Mouse (Mus musculus) midbrain, embryonic 12.5 days (tissue): ENCODE measurements around the gene Tfpt. TPM values are rescaled to one million over a fixed set of nuclear protein-coding genes. Genes with fewer than 3 reads are reported as not detected.
A peak's percentile ranks its signal among the peaks of the same experiment; 100 is the strongest.

ENCODE experiments used
- ATAC-seq: fragments of 200-750 bp; cut with Nextera tagmentation; 2 replicates; pipeline ENCODE4 v1.8.0; 2017; ENCODE audit warnings: low read depth, moderate TSS enrichment, moderate library complexity; ENCODE audit not compliant: low FRiP score
- H3K27ac ChIP-seq: fragments of 300-500 bp; sonication (generic); replicated peaks from 2 replicates; pipeline ENCODE4 v1.5.1; 2016; ENCODE audit warnings: mild to moderate bottlenecking
- H3K27me3 ChIP-seq: fragments of 300-500 bp; sonication (generic); 2 replicates; pipeline ENCODE4 v1.6.1; 2016; ENCODE audit warnings: mild to moderate bottlenecking
- H3K36me3 ChIP-seq: fragments of 300-500 bp; sonication (generic); 2 replicates; pipeline ENCODE4 v1.6.1; 2016
- H3K4me1 ChIP-seq: fragments of 300-500 bp; sonication (generic); 2 replicates; pipeline ENCODE4 v1.6.1; 2016
- H3K4me2 ChIP-seq: fragments of 300-500 bp; sonication (generic); replicated peaks from 2 replicates; pipeline ENCODE4 v1.6.1; 2016; ENCODE audit warnings: mild to moderate bottlenecking, moderate library complexity
- H3K4me3 ChIP-seq: fragments of 300-500 bp; sonication (generic); 2 replicates; pipeline ENCODE4 v1.5.1; 2016; ENCODE audit warnings: mild to moderate bottlenecking
- H3K9ac ChIP-seq: fragments of 300-500 bp; sonication (generic); replicated peaks from 2 replicates; pipeline ENCODE4 v1.6.1; 2016; ENCODE audit warnings: mild to moderate bottlenecking, moderate library complexity
- H3K9me3 ChIP-seq: fragments of 300-500 bp; sonication (generic); 2 replicates; pipeline ENCODE4 v1.6.1; 2016; ENCODE audit warnings: mild to moderate bottlenecking
- WGBS: fragments of 180-500 bp; shearing (Covaris S2); methylation state at CpG from one replicate; pipeline ENCODE4 v1.1.7; 2016; 5-methylcytosine and 5-hydroxymethylcytosine counted together
- polyA plus RNA-seq: library from polyadenylated mRNA; unstranded; fragments of >200 nt; fragmentation: Nextera tagmentation; extraction: Ambion mirVana; gene quantifications from 2 replicates; pipeline ENCODE4 v1.2.1, GENCODE M21; 2016

Gene Tfpt
- polyA plus RNA-seq, 1 experiment from 2014 or later, result 37.1 TPM

DNA sequence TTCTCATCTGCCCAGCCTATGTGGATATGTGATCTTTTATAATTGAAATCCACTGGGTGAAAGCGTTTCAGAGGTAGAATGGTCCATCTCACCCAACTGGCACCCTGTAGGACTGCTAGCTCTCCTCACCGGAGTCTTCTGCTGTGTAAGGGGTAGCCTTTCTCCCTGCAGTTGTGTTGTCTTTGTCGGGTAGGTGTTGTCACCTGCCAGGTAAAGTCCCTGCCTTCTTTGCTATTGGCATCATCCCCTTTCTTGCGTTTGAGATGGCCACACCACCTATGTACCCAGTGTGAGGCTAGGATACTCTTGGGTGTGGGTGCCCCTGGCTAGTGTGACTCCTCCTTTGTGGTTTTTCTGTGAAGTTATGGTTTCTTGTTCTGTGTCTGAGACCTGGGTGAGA, 16.9 kb upstream of the Tfpt start:
- 67% methylated on average over 4 of the region's 4 CpGs for WGBS
- peak overlapping the region; percentile 83 for H3K4me2 ChIP-seq
- 0 out of 2 replicates have a peak, but pooled peaks cover 5% of the 10 kb centered on the region for H3K27me3 ChIP-seq
- H3K9me3 ChIP-seq, result no peaks in the 10 kb centered on the region
- no peak overlapping the region for H3K27ac ChIP-seq
- H3K9ac ChIP-seq, result peak overlapping the region; percentile 100
- ATAC-seq, result no peak
- H3K36me3 ChIP-seq, result peaks cover 20% of the 10 kb centered on the region
- H3K4me1 ChIP-seq, result peaks cover 37% of the 10 kb centered on the region
- H3K4me3 ChIP-seq, result peak overlapping the region; percentile 99

GRCm38 (mm10) chr7:3646188-3646587, 16.5 kb upstream of the Tfpt start:
- peak overlapping the region; percentile 100 for H3K9ac ChIP-seq
- 0 out of 2 replicates have a peak overlapping the region, but pooled peaks have one; percentile 96 for H3K27ac ChIP-seq
- no peaks in the 10 kb centered on the region for H3K9me3 ChIP-seq
- peaks cover 20% of the 10 kb centered on the region for H3K36me3 ChIP-seq
- 17% methylated on average over 9 of the region's 9 CpGs for WGBS
- ATAC-seq, result no peak
- H3K27me3 ChIP-seq, result 0 out of 2 replicates have a peak, but pooled peaks cover 5% of the 10 kb centered on the region
- H3K4me2 ChIP-seq, result peak overlapping the region; percentile 83
- H3K4me1 ChIP-seq, result peaks cover 37% of the 10 kb centered on the region
- peak overlapping the region; percentile 99 for H3K4me3 ChIP-seq

- H3K36me3 ChIP-seq, result peaks cover 20% of the 10 kb centered on the region
- WGBS, result under 1% methylated on average over 43 of the region's 58 CpGs
These were observed 15.8 kb upstream of the Tfpt start for GRCm38 (mm10) chr7:3645488-3646025.

GRCm38 (mm10) chr7:3644672-3645487, 15.2 kb upstream of the Tfpt start, which contains the start of gene Cnot3:
TSS of gene Cnot3 (plus strand) at chr7:3645268.
- peaks cover 25% of the 10 kb centered on the region for H3K36me3 ChIP-seq
- peak within 1 kb of the TSS; percentile 100 for H3K9ac ChIP-seq
- ATAC-seq, result peak; percentile 99
- H3K4me1 ChIP-seq, result peaks cover 37% of the 10 kb centered on the region
- H3K4me2 ChIP-seq, result peak within 1 kb of the TSS; percentile 83
- H3K27me3 ChIP-seq, result 0 out of 2 replicates have a peak, but pooled peaks cover 5% of the 10 kb centered on the region
- peak within 1 kb of the TSS; percentile 96 for H3K27ac ChIP-seq
- H3K9me3 ChIP-seq, result no peaks in the 10 kb centered on the region
- 0% methylated on average over 48 of the region's 58 CpGs for WGBS
- peak within 1 kb of the TSS; percentile 99 for H3K4me3 ChIP-seq

More at GRCm38 (mm10) chr7:3645488-3646025, 15.8 kb upstream of the Tfpt start:
- Histone ChIP-seq H3K9me3 (no peaks in the 10 kb centered on the region), H3K27me3 (0 out of 2 replicates have a peak, but pooled peaks cover 5% of the 10 kb centered on the region), H3K9ac (peak overlapping the region; percentile 100), H3K27ac (peak overlapping the region; percentile 96), H3K4me2 (peak overlapping the region; percentile 83), H3K4me1 (peaks cover 37% of the 10 kb centered on the region), H3K4me3 (peak overlapping the region; percentile 99)
- ATAC-seq, result no peak; the same call in 1 of the 2 replicates

- H3K36me3 ChIP-seq, result peaks cover 31% of the 10 kb centered on the region
- no peaks in the 10 kb centered on the region for H3K9me3 ChIP-seq
- peaks cover 37% of the 10 kb centered on the region for H3K4me1 ChIP-seq
- no peak for ATAC-seq
- 0 out of 2 replicates have a peak, but pooled peaks cover 5% of the 10 kb centered on the region for H3K27me3 ChIP-seq
- 1% methylated on average over 11 of the region's 11 CpGs for WGBS
- peak overlapping the region; percentile 65 for H3K4me2 ChIP-seq
- peak overlapping the region; percentile 99 for H3K4me3 ChIP-seq
- H3K9ac ChIP-seq, result peak overlapping the region; percentile 31; the same call in 1 of the 2 replicates
- H3K27ac ChIP-seq, result no peak overlapping the region; the same call in 1 of the 2 replicates
These were observed 14.6 kb upstream of the Tfpt start for GRCm38 (mm10) chr7:3644348-3644671.

DNA sequence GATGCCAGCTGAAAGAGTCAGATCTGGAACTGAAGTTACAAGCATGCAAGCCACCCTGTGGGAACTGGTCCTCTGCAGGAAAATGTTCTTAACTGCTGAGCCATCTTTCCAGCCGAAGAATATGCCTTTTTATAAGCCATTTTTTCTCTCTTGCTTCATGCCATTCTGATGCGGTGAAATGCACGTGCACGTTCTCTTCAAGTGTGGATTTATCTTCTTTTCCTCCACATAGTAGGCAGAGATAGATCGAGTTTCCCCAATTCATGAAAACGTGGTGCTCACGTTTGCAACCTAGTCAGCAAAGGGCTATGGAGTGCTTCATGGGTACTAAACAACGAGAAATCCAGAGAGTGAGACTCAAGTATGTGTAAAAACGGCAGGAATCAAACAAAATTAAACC, 14.1 kb upstream of the Tfpt start:
- peak overlapping the region; percentile 99 for H3K4me3 ChIP-seq

DNA sequence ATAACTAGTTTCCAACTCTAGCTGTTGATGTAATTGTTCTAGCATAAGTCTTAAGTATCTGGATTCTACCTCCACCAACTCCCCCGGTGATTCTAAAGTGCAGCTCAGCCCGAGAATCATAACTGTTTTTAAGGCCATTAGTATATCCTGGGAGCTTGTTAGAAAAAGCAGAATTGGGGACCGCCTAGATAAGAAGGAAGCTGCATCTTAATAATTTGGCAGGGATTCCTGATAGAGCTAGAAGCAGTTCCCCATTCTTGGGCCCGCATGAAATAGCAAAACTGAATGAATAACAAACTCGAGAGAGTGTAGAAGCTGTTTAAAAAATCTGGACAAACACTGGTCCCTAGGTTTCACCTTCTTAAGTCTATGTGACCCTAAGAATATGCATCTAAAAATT, 13.7 kb upstream of the Tfpt start:
- no peak for ATAC-seq
- Histone ChIP-seq H3K27ac (no peak overlapping the region), H3K4me1 (peaks cover 32% of the 10 kb centered on the region), H3K9me3 (no peaks in the 10 kb centered on the region), H3K4me3 (no peak overlapping the region), H3K27me3 (0 out of 2 replicates have a peak, but pooled peaks cover 5% of the 10 kb centered on the region), H3K9ac (0 out of 2 replicates have a peak overlapping the region, but pooled peaks have one; percentile 31), H3K36me3 (peaks cover 39% of the 10 kb centered on the region), H3K4me2 (no peak overlapping the region)
- 71% methylated on average over 5 of the region's 5 CpGs for WGBS

More for the DNA sequence above, 14.1 kb upstream of the Tfpt start:
- H3K4me1 ChIP-seq, result peaks cover 36% of the 10 kb centered on the region
- ATAC-seq, result no peak
- H3K36me3 ChIP-seq, result peaks cover 35% of the 10 kb centered on the region
- H3K27ac ChIP-seq, result no peak overlapping the region
- peak overlapping the region; percentile 65 for H3K4me2 ChIP-seq
- H3K9ac ChIP-seq, result peak overlapping the region; percentile 31; the same call in 1 of the 2 replicates
- WGBS, result 21% methylated on average over 9 of the region's 9 CpGs
- no peaks in the 10 kb centered on the region for H3K9me3 ChIP-seq
- H3K27me3 ChIP-seq, result 0 out of 2 replicates have a peak, but pooled peaks cover 5% of the 10 kb centered on the region

DNA sequence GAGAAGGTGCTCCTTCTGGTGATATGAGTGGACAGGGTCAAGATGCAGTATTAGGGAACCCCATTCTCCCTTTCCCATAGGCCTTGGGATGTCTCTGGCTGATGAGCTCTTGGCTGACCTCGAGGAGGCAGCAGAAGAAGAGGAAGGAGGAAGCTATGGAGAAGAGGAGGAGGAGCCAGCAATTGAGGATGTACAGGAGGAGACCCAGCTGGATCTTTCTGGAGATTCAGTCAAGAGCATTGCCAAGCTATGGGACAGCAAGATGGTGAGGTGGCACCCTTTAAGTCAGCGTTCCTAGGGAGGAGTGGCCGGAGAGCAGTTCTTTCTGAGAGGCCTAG, 718 bp upstream of the Tfpt start:
- WGBS, result 50% methylated on average over 3 of the region's 3 CpGs
- Histone ChIP-seq H3K27ac (no peak overlapping the region), H3K4me1 (peaks cover 24% of the 10 kb centered on the region), H3K4me2 (peak overlapping the region; percentile 97), H3K27me3 (no peaks in the 10 kb centered on the region), H3K9me3 (no peaks in the 10 kb centered on the region), H3K36me3 (peaks cover 49% of the 10 kb centered on the region), H3K4me3 (peak overlapping the region; percentile 73), H3K9ac (peak overlapping the region; percentile 82)
- ATAC-seq, result no peak

GRCm38 (mm10) chr7:3629030-3629429, 699 bp downstream of the Tfpt start:
- WGBS, result 33% methylated on average over 4 of the region's 4 CpGs
- H3K4me1 ChIP-seq, result peaks cover 24% of the 10 kb centered on the region
- H3K9ac ChIP-seq, result peak overlapping the region; percentile 82
- no peaks in the 10 kb centered on the region for H3K9me3 ChIP-seq
- H3K4me2 ChIP-seq, result peak overlapping the region; percentile 97
- no peak overlapping the region for H3K27ac ChIP-seq
- ATAC-seq, result peak; percentile 67
- H3K4me3 ChIP-seq, result peak overlapping the region; percentile 73
- H3K27me3 ChIP-seq, result no peaks in the 10 kb centered on the region
- peaks cover 50% of the 10 kb centered on the region for H3K36me3 ChIP-seq

GRCm38 (mm10) chr7:3617242-3617995, 12.3 kb downstream of the Tfpt start, which contains the start of gene Ndufa3:
TSS of gene Ndufa3 (plus strand) at chr7:3617373.
- peak within 1 kb of the TSS; percentile 64 for H3K27ac ChIP-seq
- H3K27me3 ChIP-seq, result no peaks in the 10 kb centered on the region
- H3K4me2 ChIP-seq, result peak within 1 kb of the TSS; percentile 70
- peak within 1 kb of the TSS; percentile 73 for H3K4me3 ChIP-seq
- peak within 1 kb of the TSS; percentile 84 for H3K9ac ChIP-seq
- peaks cover 7% of the 10 kb centered on the region; the same call in 1 of the 2 replicates for H3K4me1 ChIP-seq
- peak; percentile 97 for ATAC-seq
- no peaks in the 10 kb centered on the region for H3K9me3 ChIP-seq
- H3K36me3 ChIP-seq, result peaks cover 21% of the 10 kb centered on the region
- 1% methylated on average over 31 of the region's 32 CpGs for WGBS

DNA sequence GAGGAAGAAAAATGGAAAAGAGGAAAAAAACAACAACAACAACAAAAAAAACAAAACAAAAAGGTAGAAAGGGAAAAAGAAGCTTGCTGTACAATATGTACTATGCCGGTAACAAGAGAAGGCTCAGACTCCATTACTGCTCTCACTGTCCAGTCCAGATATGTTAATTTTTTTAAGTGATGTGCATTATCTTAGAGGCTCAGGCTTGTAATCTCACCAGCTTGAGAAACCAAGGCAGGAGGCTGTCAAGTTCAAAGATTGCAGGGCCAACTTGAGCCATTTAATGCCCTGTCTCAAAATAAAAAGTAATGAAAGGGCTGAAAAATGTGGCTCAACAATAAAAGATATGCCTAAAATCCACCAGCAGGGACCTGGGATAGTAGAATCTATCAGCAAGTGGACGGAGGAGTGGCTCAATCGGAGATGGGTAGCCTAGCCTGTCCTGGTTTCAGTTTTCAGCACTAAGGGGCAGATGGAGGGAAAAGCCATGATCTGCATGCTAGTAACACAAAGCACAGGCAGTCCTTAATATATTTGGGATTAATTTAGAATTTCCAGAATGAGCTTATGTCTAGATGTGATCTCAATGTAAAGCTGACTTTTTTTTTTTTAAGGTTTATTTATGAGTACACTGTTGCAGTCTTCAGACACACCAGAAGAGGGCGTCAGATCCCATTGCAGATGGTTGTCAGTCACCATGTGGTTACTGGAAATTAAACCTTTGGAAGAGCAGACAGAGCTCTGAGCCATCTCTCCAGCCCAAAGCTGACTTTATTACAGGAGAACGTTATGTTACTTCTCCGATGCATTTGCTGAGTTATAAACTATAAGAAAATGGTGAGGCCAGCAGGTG, 13.1 kb downstream of the Tfpt start:
- H3K9me3 ChIP-seq, result no peaks in the 10 kb centered on the region
- peak overlapping the region; percentile 70 for H3K4me2 ChIP-seq
- peak overlapping the region; percentile 73 for H3K4me3 ChIP-seq
- H3K27me3 ChIP-seq, result no peaks in the 10 kb centered on the region
- peaks cover 7% of the 10 kb centered on the region; the same call in 1 of the 2 replicates for H3K4me1 ChIP-seq
- no peak overlapping the region for H3K27ac ChIP-seq
- WGBS, result 46% methylated on average over 6 of the region's 6 CpGs
- H3K36me3 ChIP-seq, result peaks cover 21% of the 10 kb centered on the region
- ATAC-seq, result peak; percentile 72
- no peak overlapping the region for H3K9ac ChIP-seq
